Mouse (Mus musculus) heart, adult 2 months (tissue): ENCODE results near the gene Mbnl2. TPM values are rescaled to one million over a fixed set of nuclear protein-coding genes. Genes with fewer than 3 reads are reported as not detected.
"Not testable (repeated sequence)": the region's sequence is repeated elsewhere in the genome, so short reads cannot be mapped to it uniquely, and the experiment has no call there.

ENCODE experiments used
- DNase-seq, 2 experiments: peaks; one replicate each; pipeline ENCODE4 v3.0.0; 2021
- H3K27ac ChIP-seq: fragments of 200-600 bp; 2 replicates; pipeline ENCODE4 v1.8.1; 2022
- H3K27me3 ChIP-seq: fragments of 200-500 bp; 2 replicates; pipeline ENCODE4 v1.6.1; 2012; ENCODE audit warnings: mild to moderate bottlenecking, low read length, inconsistent platforms, mixed read lengths; ENCODE audit not compliant: control insufficient read depth, insufficient read depth
- H3K36me3 ChIP-seq: fragments of 200-500 bp; 2 replicates; pipeline ENCODE4 v1.6.1; 2012; ENCODE audit warnings: low read length, inconsistent platforms; ENCODE audit not compliant: control insufficient read depth, insufficient read depth
- H3K4me1 ChIP-seq: fragments of 200-500 bp; 2 replicates; pipeline ENCODE4 v1.6.1; 2011; ENCODE audit warnings: low read length; ENCODE audit not compliant: control insufficient read depth, insufficient read depth
- H3K4me3 ChIP-seq: fragments of 200-600 bp; 2 replicates; pipeline ENCODE4 v1.8.1; 2022
- H3K79me2 ChIP-seq: fragments of 200-500 bp; replicated peaks from 2 replicates; pipeline ENCODE4 v1.6.1; 2012; ENCODE audit warnings: mild to moderate bottlenecking, inconsistent platforms, low read length, moderate library complexity, mixed read lengths; ENCODE audit not compliant: control insufficient read depth, insufficient read depth
- H3K9ac ChIP-seq: fragments of 200-500 bp; 2 replicates; pipeline ENCODE4 v1.6.1; 2012; ENCODE audit warnings: low read depth, mild to moderate bottlenecking, control low read depth, inconsistent platforms, low read length, mixed read lengths
- CTCF ChIP-seq: fragments of 200-600 bp; IDR thresholded peaks from 2 replicates; pipeline ENCODE4 v1.8.1; 2022; ENCODE audit warnings: antibody characterized with exemption, mild to moderate bottlenecking, moderate library complexity
- EP300 ChIP-seq: fragments of 200-500 bp; IDR thresholded peaks from 2 replicates; pipeline ENCODE4 v1.6.1; 2011; ENCODE audit warnings: low read depth, low read length, control low read depth; ENCODE audit not compliant: insufficient read depth
- POLR2A ChIP-seq: fragments of 200-500 bp; IDR thresholded peaks from 2 replicates; pipeline ENCODE4 v1.6.1; 2011; ENCODE audit warnings: mild to moderate bottlenecking, low read depth, low read length, control low read depth; ENCODE audit not compliant: insufficient read depth
- WGBS: fragments of 180-500 bp; shearing (Covaris S2); methylation state at CpG from one replicate; pipeline ENCODE4 v1.1.7; 2018; 5-methylcytosine and 5-hydroxymethylcytosine counted together
- intact Hi-C: fragments of 180-260 bp; cut with DNase I; formaldehyde crosslinking; loops from one replicate; pipeline ENCODE4 v1.15.1; 2025
- polyA plus RNA-seq: library from polyadenylated mRNA; depleted of rRNA; stranded (reverse); fragments of >200 nt; gene quantifications from 2 replicates; pipeline ENCODE4 v1.2.3, GENCODE M21; 2012
- total RNA-seq, 2 experiments: library from RNA; stranded (reverse); gene quantifications; 2 replicates each; pipeline ENCODE4 v1.2.3; 2021

Mbnl2 gene
- total and polyA plus RNA-seq, 3 experiments, result 91.1 to 258 (median 221) TPM

- no peak overlapping the region for H3K4me3 ChIP-seq
- DNase-seq, result peak in 1 of 2 experiments; percentile 26
- TF ChIP-seq EP300, result no peak
- no peak for TF ChIP-seq CTCF
- TF ChIP-seq POLR2A, result no peak
- H3K79me2 ChIP-seq, result peaks cover 4% of the 10 kb centered on the region
- peak overlapping the region; percentile 56 for H3K27ac ChIP-seq
- 90% methylated on average over 19 of the region's 19 CpGs for WGBS
- peaks cover 17% of the 10 kb centered on the region for H3K36me3 ChIP-seq
- H3K4me1 ChIP-seq, result peaks cover 27% of the 10 kb centered on the region
- intact Hi-C loops, result no loop called here
- no peaks in the 10 kb centered on the region for H3K27me3 ChIP-seq
- H3K9ac ChIP-seq, result no peak overlapping the region
Measured at GRCm38 (mm10) chr14:120357321-120358070, 82.0 kb downstream of the Mbnl2 start.

GRCm38 (mm10) chr14:120359608-120360007 is 84.1 kb downstream of the Mbnl2 start:
- DNase-seq, H3K27me3 ChIP-seq, H3K9ac ChIP-seq, H3K27ac ChIP-seq, intact Hi-C loops, H3K36me3 ChIP-seq, H3K4me3 ChIP-seq: not testable (repeated sequence)
- H3K79me2 ChIP-seq, result peaks cover 11% of the 10 kb centered on the region
- peaks cover 32% of the 10 kb centered on the region for H3K4me1 ChIP-seq
- WGBS, result 98% methylated on average over 8 of the region's 8 CpGs

GRCm38 (mm10) chr14:120361121-120361520 is 85.7 kb downstream of the Mbnl2 start:
- TF ChIP-seq POLR2A, result no peak
- TF ChIP-seq EP300, result no peak
- no peak for TF ChIP-seq CTCF
- intact Hi-C loops, result no loop called here
- Histone ChIP-seq H3K79me2 (peaks cover 15% of the 10 kb centered on the region), H3K27ac (no peak overlapping the region), H3K36me3 (peaks cover 10% of the 10 kb centered on the region; the same call in 1 of the 2 replicates), H3K9ac (no peak overlapping the region), H3K4me3 (no peak overlapping the region), H3K27me3 (no peaks in the 10 kb centered on the region), H3K4me1 (peaks cover 31% of the 10 kb centered on the region)
- DNase-seq, result no peak
- WGBS, result 86% methylated on average over 6 of the region's 6 CpGs

- peak overlapping the region; percentile 32 for H3K27ac ChIP-seq
- H3K4me1 ChIP-seq, result peaks cover 35% of the 10 kb centered on the region
- H3K36me3 ChIP-seq, result peaks cover 19% of the 10 kb centered on the region; the same call in 1 of the 2 replicates
- TF ChIP-seq CTCF (no peak), EP300 (no peak), POLR2A (no peak)
- WGBS, result 33% methylated on average over 8 of the region's 8 CpGs
- intact Hi-C loops, result no loop called here
- no peak overlapping the region for H3K9ac ChIP-seq
- DNase-seq, result no peak
- H3K4me3 ChIP-seq, result no peak overlapping the region
- peaks cover 17% of the 10 kb centered on the region for H3K79me2 ChIP-seq
- no peaks in the 10 kb centered on the region for H3K27me3 ChIP-seq
Measured at GRCm38 (mm10) chr14:120362409-120362992, 87.0 kb downstream of the Mbnl2 start.

- WGBS, result 68% methylated on average over 8 of the region's 8 CpGs
- Histone ChIP-seq H3K27me3 (no peaks in the 10 kb centered on the region), H3K27ac (peak overlapping the region; percentile 32), H3K36me3 (peaks cover 22% of the 10 kb centered on the region; the same call in 1 of the 2 replicates), H3K4me3 (no peak overlapping the region), H3K9ac (no peak overlapping the region), H3K4me1 (peaks cover 42% of the 10 kb centered on the region), H3K79me2 (peaks cover 18% of the 10 kb centered on the region)
- no peak for TF ChIP-seq EP300
- TF ChIP-seq CTCF, result peak; percentile 44
- no peak for TF ChIP-seq POLR2A
- intact Hi-C loops, result no loop called here
- no peak for DNase-seq
Measured at GRCm38 (mm10) chr14:120363090-120363818, 87.8 kb downstream of the Mbnl2 start.

GRCm38 (mm10) chr14:120365088-120365487 is 89.6 kb downstream of the Mbnl2 start:
- Histone ChIP-seq H3K27ac (no peak overlapping the region), H3K79me2 (peaks cover 22% of the 10 kb centered on the region), H3K4me3 (no peak overlapping the region), H3K27me3 (no peaks in the 10 kb centered on the region), H3K36me3 (peaks cover 31% of the 10 kb centered on the region), H3K9ac (no peak overlapping the region), H3K4me1 (peaks cover 51% of the 10 kb centered on the region)
- intact Hi-C loops, result no loop called here
- no peak for TF ChIP-seq EP300
- no peak for TF ChIP-seq CTCF
- DNase-seq, result no peak
- WGBS, result 91% methylated on average over 4 of the region's 4 CpGs
